7 mouse cellular contexts compared by ENCODE assay signal in the genomic region with DNA sequence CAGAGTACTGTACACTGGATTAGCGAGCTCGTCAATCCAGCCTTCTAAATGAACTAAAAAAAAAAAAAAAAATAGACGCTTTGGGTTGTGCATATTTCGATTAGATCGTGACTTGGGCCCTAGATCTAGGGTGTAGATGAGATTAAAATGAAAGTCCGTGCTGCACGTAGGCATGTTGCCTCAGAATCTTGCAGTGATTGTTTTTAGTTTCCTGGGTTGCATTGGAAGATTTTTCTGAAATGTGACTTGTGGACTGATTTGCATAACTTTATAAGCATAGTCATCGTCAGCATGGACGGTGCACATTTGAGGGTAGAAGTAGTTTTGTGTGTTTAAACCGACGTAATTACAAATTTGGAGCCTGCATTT. TPM values are rescaled to one million over a fixed set of nuclear protein-coding genes. Genes with fewer than 3 reads are reported as not detected.
DNase-seq lines count a peak whose midpoint lies in the region; ATAC-seq lines count a peak whose summit lies in the region.

No protein-coding gene starts in this region.

- H3K27ac ChIP-seq in neural tube, embryonic 11.5 days (ENCODE audit: low read depth, low read length) = no peak overlapping the region
- H3K27ac ChIP-seq in embryonic facial prominence, embryonic 15.5 days (replicated peaks) = no peak overlapping the region
- no peak overlapping the region for H3K27ac ChIP-seq in limb, embryonic 12.5 days
- H3K27ac ChIP-seq in stomach, embryonic 14.5 days (ENCODE audit: low read length) = no peak overlapping the region

- peaks cover 8% of the 10 kb centered on the region; the same call in 1 of the 2 replicates for H3K4me1 ChIP-seq in neural tube, embryonic 11.5 days (ENCODE audit: control insufficient read depth, insufficient read depth, low read length)
- peaks cover 17% of the 10 kb centered on the region; the same call in 1 of the 2 replicates for H3K4me1 ChIP-seq in embryonic facial prominence, embryonic 15.5 days
- peaks cover 15% of the 10 kb centered on the region for H3K4me1 ChIP-seq in limb, embryonic 12.5 days (replicated peaks)
- H3K4me1 ChIP-seq in stomach, embryonic 14.5 days (ENCODE audit: control insufficient read depth, insufficient read depth, low read length) = peaks cover 6% of the 10 kb centered on the region; the same call in 1 of the 2 replicates

- H3K36me3 ChIP-seq in neural tube, embryonic 11.5 days (ENCODE audit: control insufficient read depth, insufficient read depth, low read length) = no peaks in the 10 kb centered on the region
- no peaks in the 10 kb centered on the region for H3K36me3 ChIP-seq in embryonic facial prominence, embryonic 15.5 days
- no peaks in the 10 kb centered on the region for H3K36me3 ChIP-seq in limb, embryonic 12.5 days
- H3K36me3 ChIP-seq in stomach, embryonic 14.5 days (ENCODE audit: control insufficient read depth, insufficient read depth, low read length) = no peaks in the 10 kb centered on the region

- no peak for DNase-seq in neural tube, embryonic 11.5 days (ENCODE audit: low spot score)
- no peak for DNase-seq in neural tube, embryonic 10.5 days (ENCODE audit: extremely low spot score, low spot score)
- no peak for DNase-seq in cerebellum, adult 11-12 months
- no peak for DNase-seq in left cerebral cortex, adult 8-10 months (ENCODE audit: low spot score in 2 of 2)

- 2% methylated on average over 11 of the region's 11 CpGs for WGBS in neural tube, embryonic 11.5 days
- under 1% methylated on average over 11 of the region's 11 CpGs for WGBS in embryonic facial prominence, embryonic 15.5 days
- WGBS in limb, embryonic 12.5 days = under 1% methylated on average over 11 of the region's 11 CpGs
- WGBS in stomach, embryonic 14.5 days = 0% methylated on average over 11 of the region's 11 CpGs

- peak overlapping the region; percentile 97 for H3K4me3 ChIP-seq in neural tube, embryonic 11.5 days (ENCODE audit: low read depth, low read length)
- peak overlapping the region; percentile 98 for H3K4me3 ChIP-seq in embryonic facial prominence, embryonic 15.5 days (replicated peaks)
- H3K4me3 ChIP-seq in limb, embryonic 12.5 days (replicated peaks) = peak overlapping the region; percentile 96
- H3K4me3 ChIP-seq in stomach, embryonic 14.5 days (ENCODE audit: low read depth, low read length) = peak overlapping the region; percentile 99

- no peaks in the 10 kb centered on the region for H3K9me3 ChIP-seq in neural tube, embryonic 11.5 days (ENCODE audit: control insufficient read depth, low read length)
- H3K9me3 ChIP-seq in embryonic facial prominence, embryonic 15.5 days (replicated peaks) = no peaks in the 10 kb centered on the region
- H3K9me3 ChIP-seq in limb, embryonic 12.5 days = no peaks in the 10 kb centered on the region
- H3K9me3 ChIP-seq in stomach, embryonic 14.5 days (ENCODE audit: control insufficient read depth, low read depth, low read length) = no peaks in the 10 kb centered on the region

- peak overlapping the region; percentile 90 for H3K9ac ChIP-seq in neural tube, embryonic 11.5 days (ENCODE audit: low read length)
- peak overlapping the region; percentile 98 for H3K9ac ChIP-seq in embryonic facial prominence, embryonic 15.5 days
- peak overlapping the region; percentile 97 for H3K9ac ChIP-seq in limb, embryonic 12.5 days (replicated peaks)
- peak overlapping the region; percentile 98 for H3K9ac ChIP-seq in stomach, embryonic 14.5 days (replicated peaks; ENCODE audit: low read depth, low read length)

- H3K4me2 ChIP-seq in neural tube, embryonic 11.5 days (ENCODE audit: low read depth) = peak overlapping the region; percentile 96
- H3K4me2 ChIP-seq in embryonic facial prominence, embryonic 15.5 days (replicated peaks) = peak overlapping the region; percentile 91
- peak overlapping the region; percentile 95 for H3K4me2 ChIP-seq in limb, embryonic 12.5 days
- peak overlapping the region; percentile 95 for H3K4me2 ChIP-seq in stomach, embryonic 14.5 days (replicated peaks; ENCODE audit: low read depth, low read length)

- ATAC-seq in neural tube, embryonic 11.5 days (ENCODE audit: insufficient read depth, low FRiP score, low TSS enrichment) = no peak
- ATAC-seq in embryonic facial prominence, embryonic 15.5 days (ENCODE audit: insufficient number of reproducible peaks, low FRiP score, low TSS enrichment, low read depth) = no peak
- no peak for ATAC-seq in limb, embryonic 12.5 days (ENCODE audit: insufficient number of reproducible peaks, insufficient read depth, low FRiP score, low TSS enrichment, low read depth)
- ATAC-seq in stomach, embryonic 14.5 days (ENCODE audit: insufficient number of reproducible peaks, insufficient read depth, low FRiP score, low read depth) = no peak

- H3K27me3 ChIP-seq in neural tube, embryonic 11.5 days (ENCODE audit: control insufficient read depth, insufficient read depth, low read length) = no peaks in the 10 kb centered on the region
- H3K27me3 ChIP-seq in embryonic facial prominence, embryonic 15.5 days = peaks cover 7% of the 10 kb centered on the region; the same call in 1 of the 2 replicates
- peaks cover 11% of the 10 kb centered on the region for H3K27me3 ChIP-seq in limb, embryonic 12.5 days
- no peaks in the 10 kb centered on the region for H3K27me3 ChIP-seq in stomach, embryonic 14.5 days (ENCODE audit: control insufficient read depth, insufficient read depth, low read length)

RNA-seq across cellular contexts. Expression of a gene that starts 1.5 kb away (rescaled TPM):
- 8.2 and 8.3 TPM in 2 replicates for polyA plus RNA-seq in neural tube, embryonic 11.5 days (2014; fragmentation: Nextera tagmentation; extraction: Ambion mirVana)
- 10.1 and 12.6 TPM in 2 replicates for polyA plus RNA-seq in embryonic facial prominence, embryonic 15.5 days (2015; fragmentation: Nextera tagmentation; extraction: Ambion mirVana)
- 9.3 and 10.2 TPM in 2 replicates for polyA plus RNA-seq in limb, embryonic 12.5 days (2016; fragmentation: Nextera tagmentation; extraction: Ambion mirVana)
- polyA plus RNA-seq in stomach, embryonic 14.5 days (2014; fragmentation: Nextera tagmentation; extraction: Ambion mirVana) = 21.3 and 23.1 TPM in 2 replicates
- 100 to 1,000 TPM; 130 to 149 (median 139) TPM for total RNA-seq in left cerebral cortex, adult 8-10 months (2022)

RNA-seq across cellular contexts. Expression of a gene that starts 19.2 kb away (rescaled TPM):
- 101 and 105 TPM in 2 replicates for polyA plus RNA-seq in neural tube, embryonic 11.5 days (2014; fragmentation: Nextera tagmentation; extraction: Ambion mirVana)
- polyA plus RNA-seq in embryonic facial prominence, embryonic 15.5 days (2015; fragmentation: Nextera tagmentation; extraction: Ambion mirVana) = 54.9 and 56.4 TPM in 2 replicates
- 62.8 and 65.8 TPM in 2 replicates for polyA plus RNA-seq in limb, embryonic 12.5 days (2016; fragmentation: Nextera tagmentation; extraction: Ambion mirVana)
- 78.1 and 78.3 TPM in 2 replicates for polyA plus RNA-seq in stomach, embryonic 14.5 days (2014; fragmentation: Nextera tagmentation; extraction: Ambion mirVana)
- total RNA-seq in left cerebral cortex, adult 8-10 months (2022) = 100 to 1,000 TPM in 2 of 4 experiments, 10 to 100 TPM in 2; 90.3 to 120 (median 103) TPM
